Mouse (Mus musculus) kidney, adult 2 months (tissue): ENCODE measurements around the gene 4930404H24Rik.

Experiments
- CTCF ChIP-seq: fragments of 200-500 bp; conservative IDR thresholded peaks from 2 replicates; pipeline ENCODE4 v1.5.1; 2011; ENCODE audit warnings: low read depth, mild to moderate bottlenecking, control low read depth, low read length, moderate library complexity, mixed read lengths; ENCODE audit not compliant: insufficient read depth, insufficient read length
- POLR2A ChIP-seq: fragments of 200-500 bp; IDR thresholded peaks from one replicate; pipeline ENCODE4 v1.6.1; 2011; ENCODE audit warnings: low read depth, low read length, control low read depth

- TF ChIP-seq CTCF (no peak), POLR2A (no peak)
Measured at GRCm38 (mm10) chr2:153525906-153526311, 33.3 kb downstream of the 4930404H24Rik start.
